Mouse (Mus musculus): Measurements from ENCODE around the gene Ppp2r5e. TPM values are rescaled to one million over a fixed set of nuclear protein-coding genes. Genes with fewer than 3 reads are reported as not detected.

Ppp2r5e gene
- 17.1 and 17.3 TPM in 2 replicates for polyA plus RNA-seq (2012; rRNA removed)

- H3K27ac ChIP-seq (ENCODE audit: insufficient read depth, low read depth, low read length): peak within 1 kb of the TSS; percentile 94
- H3K4me1 ChIP-seq (ENCODE audit: control insufficient read depth, insufficient read depth, low read length): peaks cover 6% of the 10 kb centered on the region; the same call in 1 of the 2 replicates
- H3K4me3 ChIP-seq (ENCODE audit: insufficient read depth, low read depth, low read length): peak within 1 kb of the TSS; percentile 84
- H3K36me3 ChIP-seq (ENCODE audit: control insufficient read depth, insufficient read depth, low read length): peaks cover 2% of the 10 kb centered on the region; the same call in 1 of the 2 replicates
- no peaks in the 10 kb centered on the region for H3K27me3 ChIP-seq (replicated peaks; ENCODE audit: control insufficient read depth, insufficient read depth, low read length)
- peak; percentile 99 for DNase-seq
- under 1% methylated on average over 72 of the region's 72 CpGs for WGBS
- TF ChIP-seq CTCF (conservative IDR thresholded peaks at IDR 0.05; ENCODE audit: insufficient read depth, insufficient read length, low read depth, low read length) (no peak), POLR2A (IDR thresholded peaks at IDR 0.05; ENCODE audit: low read depth, low read length) (peak; percentile 51)
Observed at GRCm38 (mm10) chr12:75596154-75597002, at the start of gene Ppp2r5e. TSS of gene Ppp2r5e (minus strand) at chr12:75596245.

GRCm38 (mm10) chr12:75645780-75646179, 49.7 kb upstream of the Ppp2r5e start:
- DNase-seq: peak; percentile 15
- Histone ChIP-seq H3K36me3 (ENCODE audit: control insufficient read depth, insufficient read depth, low read length) (no peaks in the 10 kb centered on the region), H3K27ac (ENCODE audit: insufficient read depth, low read depth, low read length) (no peak overlapping the region), H3K4me1 (ENCODE audit: control insufficient read depth, insufficient read depth, low read length) (no peaks in the 10 kb centered on the region), H3K4me3 (ENCODE audit: insufficient read depth, low read depth, low read length) (no peak overlapping the region), H3K27me3 (replicated peaks; ENCODE audit: control insufficient read depth, insufficient read depth, low read length) (no peaks in the 10 kb centered on the region)
- TF ChIP-seq CTCF (conservative IDR thresholded peaks at IDR 0.05; ENCODE audit: insufficient read depth, insufficient read length, low read depth, low read length): peak; percentile 34
- no peak for TF ChIP-seq POLR2A (IDR thresholded peaks at IDR 0.05; ENCODE audit: low read depth, low read length)
- WGBS: 100% methylated on average over 1 of the region's 1 CpGs

- Histone ChIP-seq H3K27me3 (replicated peaks; ENCODE audit: control insufficient read depth, insufficient read depth, low read length) (no peaks in the 10 kb centered on the region), H3K27ac (ENCODE audit: insufficient read depth, low read depth, low read length) (no peak overlapping the region), H3K4me1 (ENCODE audit: control insufficient read depth, insufficient read depth, low read length) (no peaks in the 10 kb centered on the region), H3K36me3 (ENCODE audit: control insufficient read depth, insufficient read depth, low read length) (no peaks in the 10 kb centered on the region), H3K4me3 (ENCODE audit: insufficient read depth, low read depth, low read length) (no peak overlapping the region)
- DNase-seq: no peak
- 100% methylated on average over 1 of the region's 1 CpGs for WGBS
- TF ChIP-seq CTCF (conservative IDR thresholded peaks at IDR 0.05; ENCODE audit: insufficient read depth, insufficient read length, low read depth, low read length) (no peak), POLR2A (IDR thresholded peaks at IDR 0.05; ENCODE audit: low read depth, low read length) (no peak)
Observed at GRCm38 (mm10) chr12:75641726-75642125, 45.7 kb upstream of the Ppp2r5e start.

DNA sequence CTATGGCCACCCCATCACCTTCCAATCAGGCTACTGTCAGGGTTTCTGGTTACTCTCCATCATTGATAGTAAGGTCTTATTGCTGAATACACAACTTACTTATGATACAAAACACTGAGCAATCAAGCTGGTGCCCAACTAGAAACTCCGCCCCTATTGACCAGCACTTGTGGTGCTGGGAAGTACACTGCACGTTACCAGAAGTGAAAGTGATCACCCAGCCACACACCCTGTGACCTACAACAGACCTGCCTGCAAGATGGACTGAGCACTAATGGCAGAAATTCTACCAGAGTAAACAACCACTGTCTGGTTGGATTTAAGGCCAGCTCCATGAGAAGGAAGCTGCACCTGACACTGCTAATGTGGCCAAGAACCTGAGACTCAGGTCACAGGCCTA, 42.3 kb upstream of the Ppp2r5e start:
- TF ChIP-seq CTCF (conservative IDR thresholded peaks at IDR 0.05; ENCODE audit: insufficient read depth, insufficient read length, low read depth, low read length) (no peak), POLR2A (IDR thresholded peaks at IDR 0.05; ENCODE audit: low read depth, low read length) (no peak)
- Histone ChIP-seq H3K27me3 (replicated peaks; ENCODE audit: control insufficient read depth, insufficient read depth, low read length) (no peaks in the 10 kb centered on the region), H3K4me1 (ENCODE audit: control insufficient read depth, insufficient read depth, low read length) (no peaks in the 10 kb centered on the region), H3K27ac (ENCODE audit: insufficient read depth, low read depth, low read length) (no peak overlapping the region), H3K36me3 (ENCODE audit: control insufficient read depth, insufficient read depth, low read length) (no peaks in the 10 kb centered on the region), H3K4me3 (ENCODE audit: insufficient read depth, low read depth, low read length) (no peak overlapping the region)
- 81% methylated on average over 2 of the region's 2 CpGs for WGBS
- DNase-seq: no peak

- no peak overlapping the region for H3K4me3 ChIP-seq (ENCODE audit: insufficient read depth, low read depth, low read length)
- DNase-seq: no peak
- no peaks in the 10 kb centered on the region for H3K4me1 ChIP-seq (ENCODE audit: control insufficient read depth, insufficient read depth, low read length)
- WGBS: 77% methylated on average over 3 of the region's 3 CpGs
- TF ChIP-seq CTCF (conservative IDR thresholded peaks at IDR 0.05; ENCODE audit: insufficient read depth, insufficient read length, low read depth, low read length) (no peak), POLR2A (IDR thresholded peaks at IDR 0.05; ENCODE audit: low read depth, low read length) (no peak)
- no peaks in the 10 kb centered on the region for H3K27me3 ChIP-seq (replicated peaks; ENCODE audit: control insufficient read depth, insufficient read depth, low read length)
- H3K27ac ChIP-seq (ENCODE audit: insufficient read depth, low read depth, low read length): no peak overlapping the region
- H3K36me3 ChIP-seq (ENCODE audit: control insufficient read depth, insufficient read depth, low read length): no peaks in the 10 kb centered on the region
Observed at GRCm38 (mm10) chr12:75637103-75637502, 41.1 kb upstream of the Ppp2r5e start.

- no peak for TF ChIP-seq CTCF (conservative IDR thresholded peaks at IDR 0.05; ENCODE audit: insufficient read depth, insufficient read length, low read depth, low read length)
- TF ChIP-seq POLR2A (IDR thresholded peaks at IDR 0.05; ENCODE audit: low read depth, low read length): no peak
- DNase-seq: no peak
- Histone ChIP-seq H3K4me3 (ENCODE audit: insufficient read depth, low read depth, low read length) (no peak overlapping the region), H3K36me3 (ENCODE audit: control insufficient read depth, insufficient read depth, low read length) (no peaks in the 10 kb centered on the region), H3K4me1 (ENCODE audit: control insufficient read depth, insufficient read depth, low read length) (no peaks in the 10 kb centered on the region), H3K27me3 (replicated peaks; ENCODE audit: control insufficient read depth, insufficient read depth, low read length) (no peaks in the 10 kb centered on the region), H3K27ac (ENCODE audit: insufficient read depth, low read depth, low read length) (no peak overlapping the region)
- WGBS: 86% methylated on average over 10 of the region's 10 CpGs
Observed at GRCm38 (mm10) chr12:75635771-75636430, 39.9 kb upstream of the Ppp2r5e start.

DNA sequence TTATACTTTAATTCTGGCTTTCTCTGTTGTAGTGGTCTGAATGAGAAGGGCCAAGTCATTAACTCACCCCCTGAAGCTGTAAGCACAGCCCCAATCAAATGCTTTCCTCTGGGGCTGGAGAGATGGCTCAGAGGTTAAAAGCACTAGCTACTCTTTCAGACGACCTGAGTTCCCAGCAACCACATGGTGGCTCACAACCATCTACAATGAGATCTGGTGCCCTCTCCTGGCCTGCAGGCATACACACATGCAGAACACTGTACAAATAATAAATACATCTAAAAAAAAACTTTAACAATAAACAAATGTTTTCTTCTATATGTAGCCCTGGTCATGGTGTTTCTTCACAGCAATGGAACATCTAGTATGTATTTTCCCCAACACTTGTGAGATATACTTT, 33.6 kb upstream of the Ppp2r5e start:
- WGBS: 79% methylated on average over 1 of the region's 1 CpGs
- 0 out of 2 replicates have a peak, but pooled peaks have one; percentile 12 for TF ChIP-seq CTCF (conservative IDR thresholded peaks at IDR 0.05; ENCODE audit: insufficient read depth, insufficient read length, low read depth, low read length)
- no peak for TF ChIP-seq POLR2A (IDR thresholded peaks at IDR 0.05; ENCODE audit: low read depth, low read length)
- no peaks in the 10 kb centered on the region for H3K36me3 ChIP-seq (ENCODE audit: control insufficient read depth, insufficient read depth, low read length)
- no peaks in the 10 kb centered on the region for H3K4me1 ChIP-seq (ENCODE audit: control insufficient read depth, insufficient read depth, low read length)
- H3K27me3 ChIP-seq (replicated peaks; ENCODE audit: control insufficient read depth, insufficient read depth, low read length): no peaks in the 10 kb centered on the region
- no peak overlapping the region for H3K27ac ChIP-seq (ENCODE audit: insufficient read depth, low read depth, low read length)
- no peak overlapping the region for H3K4me3 ChIP-seq (ENCODE audit: insufficient read depth, low read depth, low read length)
- DNase-seq: no peak

All from kidney, adult 2 months (tissue).